Mouse (Mus musculus) MEL (cell line): ENCODE results near the gene Fam169b. TPM values are rescaled to one million over a fixed set of nuclear protein-coding genes. Genes with fewer than 3 reads are reported as not detected.

Experiments
- DNase-seq: peaks from one replicate; pipeline ENCODE4 v3.0.0; 2011; ENCODE audit warnings: low read depth, low spot score
- H3K27ac ChIP-seq: 2 replicates; pipeline ENCODE4 v1.5.1; 2012; ENCODE audit warnings: low read depth, mild to moderate bottlenecking, control low read depth, low read length, moderate library complexity; ENCODE audit not compliant: control insufficient read depth
- H3K27me3 ChIP-seq, 2 experiments: fragments of 150-350 bp in 1 of 2; sonication (generic) in 1 of 2; 2 replicates each; pipeline ENCODE4 v1.6.1; 2012; ENCODE audit warnings: low read length in 2 of 2, mild to moderate bottlenecking in 2 of 2, improper control_type of control experiment in 1 of 2, moderate library complexity in 1 of 2; ENCODE audit not compliant: insufficient read depth in 2 of 2, control insufficient read depth in 1 of 2
- H3K36me3 ChIP-seq, 2 experiments: 2 replicates each; pipeline ENCODE4 v1.6.1; 2012 to 2014; ENCODE audit warnings: low read length in 2 of 2, improper control_type of control experiment in 1 of 2, inconsistent platforms in 1 of 2, mild to moderate bottlenecking in 1 of 2; ENCODE audit not compliant: insufficient read depth in 2 of 2, control insufficient read depth in 1 of 2
- H3K4me1 ChIP-seq, 2 experiments: fragments of 150-350 bp in 1 of 2; sonication (generic) in 1 of 2; 2 replicates each; pipeline ENCODE4 v1.6.1; 2012; ENCODE audit warnings: low read length in 2 of 2, improper control_type of control experiment in 1 of 2, mild to moderate bottlenecking in 1 of 2; ENCODE audit not compliant: insufficient read depth in 2 of 2, control insufficient read depth in 1 of 2
- H3K4me3 ChIP-seq, 2 experiments: fragments of 150-350 bp in 1 of 2; sonication (generic) in 1 of 2; 2 replicates each; pipeline ENCODE4 v1.5.1; 2012; ENCODE audit warnings: low read depth in 2 of 2, low read length in 2 of 2, mild to moderate bottlenecking in 2 of 2, moderate library complexity in 2 of 2, control low read depth in 1 of 2, improper control_type of control experiment in 1 of 2; ENCODE audit not compliant: control insufficient read depth in 1 of 2, insufficient read depth in 1 of 2
- H3K79me2 ChIP-seq: 2 replicates; pipeline ENCODE4 v1.6.1; 2012; ENCODE audit warnings: mild to moderate bottlenecking, low read length, moderate library complexity; ENCODE audit not compliant: control insufficient read depth, poor library complexity, insufficient read depth
- H3K9ac ChIP-seq: 2 replicates; pipeline ENCODE4 v1.6.1; 2012; ENCODE audit warnings: low read depth, mild to moderate bottlenecking, control low read depth, low read length, moderate library complexity; ENCODE audit not compliant: control insufficient read depth, poor library complexity, severe bottlenecking
- H3K9me3 ChIP-seq: fragments of 150-350 bp; sonication (generic); replicated peaks from 2 replicates; pipeline ENCODE4 v1.6.1; 2012; ENCODE audit warnings: mild to moderate bottlenecking, low read length, improper control_type of control experiment, moderate library complexity; ENCODE audit not compliant: insufficient read depth
- CHD2 ChIP-seq: IDR thresholded peaks from 2 replicates; pipeline ENCODE4 v1.6.1; 2011; ENCODE audit warnings: low read length, improper control_type of control experiment
- HCFC1 ChIP-seq: IDR thresholded peaks from 2 replicates; pipeline ENCODE4 v1.6.1; 2012; ENCODE audit warnings: low read depth, mild to moderate bottlenecking, inconsistent platforms, low read length, improper control_type of control experiment, moderate library complexity
- MXI1 ChIP-seq: IDR thresholded peaks from 2 replicates; pipeline ENCODE4 v1.6.1; 2011; ENCODE audit warnings: mild to moderate bottlenecking, low read depth, low read length, improper control_type of control experiment
- NELFE ChIP-seq: IDR thresholded peaks from 2 replicates; pipeline ENCODE4 v1.6.1; 2011; ENCODE audit warnings: low read depth, low read length, improper control_type of control experiment
- POLR2A ChIP-seq, 2 experiments: IDR thresholded peaks; 2 replicates each; pipeline ENCODE4 v1.6.1; 2011 to 2012; ENCODE audit warnings: low read length in 2 of 2, mild to moderate bottlenecking in 2 of 2, control low read depth in 1 of 2, improper control_type of control experiment in 1 of 2, low read depth in 1 of 2, moderate library complexity in 1 of 2; ENCODE audit not compliant: control insufficient read depth in 1 of 2, insufficient read depth in 1 of 2, poor library complexity in 1 of 2
- RAD21 ChIP-seq: IDR thresholded peaks from 2 replicates; pipeline ENCODE4 v1.6.1; 2011; ENCODE audit warnings: mild to moderate bottlenecking, low read depth, low read length, improper control_type of control experiment
- SIN3A ChIP-seq: IDR thresholded peaks from 2 replicates; pipeline ENCODE4 v1.6.1; 2012; ENCODE audit warnings: low read length, improper control_type of control experiment, inconsistent platforms
- USF2 ChIP-seq, 2 experiments: IDR thresholded peaks; 2 replicates each; pipeline ENCODE4 v1.6.1; 2011 to 2012; ENCODE audit warnings: improper control_type of control experiment in 2 of 2, low read length in 2 of 2, borderline replicate concordance in 1 of 2, inconsistent platforms in 1 of 2, low read depth in 1 of 2, mild to moderate bottlenecking in 1 of 2; ENCODE audit not compliant: insufficient read depth in 1 of 2
- polyA plus RNA-seq, 2 experiments: library from polyadenylated mRNA; stranded (reverse) in 1 of 2; unstranded in 1 of 2; fragments of >175 nt in 1 of 2; fragments of >200 nt in 1 of 2; gene quantifications; 2 replicates each; pipeline versions ENCODE4 v1.2.1 to v1.2.4; 2012; ENCODE audit warnings: low replicate concordance in 2 of 2, low read depth in 1 of 2; ENCODE audit not compliant: insufficient read length in 2 of 2, insufficient read depth in 1 of 2, missing spikeins in 1 of 2
- total RNA-seq: library from RNA; depleted of rRNA; stranded (reverse); fragments of 300-350 nt; gene quantifications from 2 replicates; pipeline ENCODE4 v1.2.3, GENCODE M21; 2012; rRNA removed

Gene Fam169b
- total and polyA plus RNA-seq, 3 experiments = not detected

- TF ChIP-seq HCFC1 = no peak
- no peak for TF ChIP-seq SIN3A
- TF ChIP-seq RAD21 = no peak
- TF ChIP-seq, all 39 proteins: peak for 0
Measured at GRCm38 (mm10) chr7:68400516-68400915, 126.9 kb downstream of the Fam169b start.

GRCm38 (mm10) chr7:68408611-68409010, 135.0 kb downstream of the Fam169b start:
- H3K9ac ChIP-seq = no peak overlapping the region
- DNase-seq = no peak
- H3K4me3 ChIP-seq = no peak overlapping the region
- no peaks in the 10 kb centered on the region for H3K79me2 ChIP-seq
- H3K27ac ChIP-seq = no peak overlapping the region
- TF ChIP-seq USF2 (IDR thresholded peaks at IDR 0.05; ENCODE audit: borderline replicate concordance in 1 of 2, insufficient read depth in 1 of 2, low read depth in 1 of 2, low read length in 2 of 2) = no peak
- TF ChIP-seq CHD2 = no peak
- no peak for TF ChIP-seq POLR2A (IDR thresholded peaks at IDR 0.05; ENCODE audit: control insufficient read depth in 1 of 2, insufficient read depth in 1 of 2, low read depth in 1 of 2, low read length in 2 of 2, poor library complexity in 1 of 2)
- no peak for TF ChIP-seq NELFE
- no peak for TF ChIP-seq MXI1
- H3K9me3 ChIP-seq = no peaks in the 10 kb centered on the region
- no peaks in the 10 kb centered on the region for H3K4me1 ChIP-seq
- no peaks in the 10 kb centered on the region for H3K36me3 ChIP-seq
- H3K27me3 ChIP-seq = no peaks in the 10 kb centered on the region

More at GRCm38 (mm10) chr7:68400516-68400915, 126.9 kb downstream of the Fam169b start:
- no peak overlapping the region for H3K27ac ChIP-seq
- H3K9me3 ChIP-seq = no peaks in the 10 kb centered on the region
- H3K4me1 ChIP-seq = no peaks in the 10 kb centered on the region
- no peaks in the 10 kb centered on the region for H3K36me3 ChIP-seq
- no peaks in the 10 kb centered on the region for H3K79me2 ChIP-seq
- H3K4me3 ChIP-seq = no peak overlapping the region
- no peak overlapping the region for H3K9ac ChIP-seq
- no peak for DNase-seq
- no peaks in the 10 kb centered on the region for H3K27me3 ChIP-seq

Other genes with a start within 250 kb of the Fam169b start
- not detected in 2 replicates for gene Pgpep1l, start 9.6 kb upstream of the Fam169b start, total RNA-seq
- not detected for gene Pgpep1l, start 9.6 kb upstream of the Fam169b start, polyA plus RNA-seq